Mouse (Mus musculus) lung, postnatal 0 days (tissue): ENCODE data around the gene Fasn.

Source experiments
- CTCF ChIP-seq: IDR thresholded peaks from 2 replicates; pipeline ENCODE4 v1.5.1; 2016; ENCODE audit warnings: antibody characterized with exemption, mild to moderate bottlenecking
- EP300 ChIP-seq: IDR thresholded peaks from 2 replicates; pipeline ENCODE4 v1.6.1; 2016; ENCODE audit warnings: antibody characterized with exemption, mild to moderate bottlenecking, control low read depth

DNA sequence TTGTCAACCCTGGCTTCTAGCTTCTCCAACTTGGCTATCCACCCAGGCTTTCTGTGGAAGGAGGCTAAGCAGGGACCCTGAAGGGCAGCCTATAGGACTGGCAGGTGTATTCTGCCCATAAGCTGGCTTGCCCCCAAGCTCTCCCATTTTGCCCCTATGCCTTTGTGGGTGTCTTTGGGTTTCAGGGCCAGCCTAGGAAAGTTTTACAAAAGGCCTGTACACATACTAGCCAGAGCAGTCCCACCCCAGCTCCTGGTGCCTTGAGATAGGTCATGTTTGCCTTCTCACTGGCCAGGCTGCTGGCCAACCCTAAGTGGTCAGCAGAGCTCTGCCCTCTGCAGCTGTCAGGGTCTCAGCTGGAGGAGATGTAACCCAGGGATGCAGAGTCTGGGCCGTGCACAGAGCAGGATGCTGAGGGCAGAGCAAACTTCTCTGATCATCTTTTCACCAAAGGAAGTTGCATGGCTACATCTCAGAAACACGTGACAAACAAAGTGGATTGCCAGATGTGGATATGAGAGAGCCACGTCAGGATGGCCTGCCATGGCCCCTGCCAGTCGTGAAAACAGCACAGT, 1.0 kb upstream of the Fasn start:
- TF ChIP-seq CTCF (no peak), EP300 (no peak)
